Mouse (Mus musculus): ENCODE data around the gene Tfeb. TPM values are rescaled to one million over a fixed set of nuclear protein-coding genes. Genes with fewer than 3 reads are reported as not detected.

The Tfeb gene
- polyA plus RNA-seq, 1 experiment from 2014 or later: 30.0 TPM

GRCm38 (mm10) chr17:47748791-47749553 lies 12.1 kb downstream of the Tfeb start:
- TF ChIP-seq CTCF (IDR thresholded peaks at IDR 0.05; ENCODE audit: low read depth): no peak
- H3K4me3 ChIP-seq (ENCODE audit: low read depth, low read length): no peak overlapping the region

GRCm38 (mm10) chr17:47749626-47750025 lies 12.8 kb downstream of the Tfeb start:
- Histone ChIP-seq H3K4me2 (replicated peaks; ENCODE audit: low read depth) (peak overlapping the region; percentile 41), H3K27ac (ENCODE audit: low read depth, low read length) (peak overlapping the region; percentile 70), H3K4me3 (ENCODE audit: low read depth, low read length) (no peak overlapping the region), H3K9me3 (ENCODE audit: control insufficient read depth) (no peaks in the 10 kb centered on the region), H3K36me3 (ENCODE audit: control insufficient read depth, insufficient read depth) (no peaks in the 10 kb centered on the region), H3K9ac (ENCODE audit: low read depth, low read length) (no peak overlapping the region), H3K4me1 (replicated peaks; ENCODE audit: control insufficient read depth, insufficient read depth, low read length) (peaks cover 12% of the 10 kb centered on the region; the same call in 1 of the 2 replicates), H3K27me3 (replicated peaks; ENCODE audit: control insufficient read depth, insufficient read depth, low read length) (no peaks in the 10 kb centered on the region)
- TF ChIP-seq CTCF (IDR thresholded peaks at IDR 0.05; ENCODE audit: low read depth): no peak
- no peak for ATAC-seq
- 56% methylated on average over 3 of the region's 3 CpGs for WGBS

More at GRCm38 (mm10) chr17:47748791-47749553, 12.1 kb downstream of the Tfeb start:
- Histone ChIP-seq H3K27ac (ENCODE audit: low read depth, low read length) (peak overlapping the region; percentile 70), H3K9me3 (ENCODE audit: control insufficient read depth) (no peaks in the 10 kb centered on the region), H3K9ac (ENCODE audit: low read depth, low read length) (no peak overlapping the region), H3K36me3 (ENCODE audit: control insufficient read depth, insufficient read depth) (no peaks in the 10 kb centered on the region; the same call in 1 of the 2 replicates), H3K27me3 (replicated peaks; ENCODE audit: control insufficient read depth, insufficient read depth, low read length) (no peaks in the 10 kb centered on the region), H3K4me1 (replicated peaks; ENCODE audit: control insufficient read depth, insufficient read depth, low read length) (peaks cover 7% of the 10 kb centered on the region; the same call in 1 of the 2 replicates), H3K4me2 (replicated peaks; ENCODE audit: low read depth) (peak overlapping the region; percentile 41)
- 30% methylated on average over 14 of the region's 14 CpGs for WGBS
- peak; percentile 31 for ATAC-seq

GRCm38 (mm10) chr17:47750101-47750500 lies 13.3 kb downstream of the Tfeb start:
- 37% methylated on average over 6 of the region's 6 CpGs for WGBS
- no peak for ATAC-seq
- H3K27ac ChIP-seq (ENCODE audit: low read depth, low read length): peak overlapping the region; percentile 41

GRCm38 (mm10) chr17:47751811-47752210 lies 15.0 kb downstream of the Tfeb start:
- ATAC-seq: no peak
- Histone ChIP-seq H3K4me3 (ENCODE audit: low read depth, low read length) (no peak overlapping the region), H3K36me3 (ENCODE audit: control insufficient read depth, insufficient read depth) (no peaks in the 10 kb centered on the region), H3K9me3 (ENCODE audit: control insufficient read depth) (no peaks in the 10 kb centered on the region), H3K9ac (ENCODE audit: low read depth, low read length) (no peak overlapping the region), H3K27me3 (replicated peaks; ENCODE audit: control insufficient read depth, insufficient read depth, low read length) (no peaks in the 10 kb centered on the region), H3K4me1 (replicated peaks; ENCODE audit: control insufficient read depth, insufficient read depth, low read length) (peaks cover 13% of the 10 kb centered on the region; the same call in 1 of the 2 replicates), H3K4me2 (replicated peaks; ENCODE audit: low read depth) (no peak overlapping the region), H3K27ac (ENCODE audit: low read depth, low read length) (peak overlapping the region; percentile 82; the same call in 1 of the 2 replicates)
- TF ChIP-seq CTCF (IDR thresholded peaks at IDR 0.05; ENCODE audit: low read depth): peak; percentile 50
- WGBS: 81% methylated on average over 5 of the region's 5 CpGs

More at GRCm38 (mm10) chr17:47750101-47750500, 13.3 kb downstream of the Tfeb start:
- Histone ChIP-seq H3K4me1 (replicated peaks; ENCODE audit: control insufficient read depth, insufficient read depth, low read length) (peaks cover 13% of the 10 kb centered on the region; the same call in 1 of the 2 replicates), H3K4me3 (ENCODE audit: low read depth, low read length) (no peak overlapping the region), H3K4me2 (replicated peaks; ENCODE audit: low read depth) (no peak overlapping the region; the same call in 1 of the 2 replicates), H3K9ac (ENCODE audit: low read depth, low read length) (no peak overlapping the region), H3K27me3 (replicated peaks; ENCODE audit: control insufficient read depth, insufficient read depth, low read length) (no peaks in the 10 kb centered on the region), H3K36me3 (ENCODE audit: control insufficient read depth, insufficient read depth) (no peaks in the 10 kb centered on the region), H3K9me3 (ENCODE audit: control insufficient read depth) (no peaks in the 10 kb centered on the region)
- no peak for TF ChIP-seq CTCF (IDR thresholded peaks at IDR 0.05; ENCODE audit: low read depth)

GRCm38 (mm10) chr17:47753130-47753775 lies 16.4 kb downstream of the Tfeb start:
- peaks cover 12% of the 10 kb centered on the region; the same call in 1 of the 2 replicates for H3K4me1 ChIP-seq (replicated peaks; ENCODE audit: control insufficient read depth, insufficient read depth, low read length)
- H3K9me3 ChIP-seq (ENCODE audit: control insufficient read depth): no peaks in the 10 kb centered on the region
- no peak overlapping the region for H3K9ac ChIP-seq (ENCODE audit: low read depth, low read length)
- ATAC-seq: peak; percentile 74
- H3K27ac ChIP-seq (ENCODE audit: low read depth, low read length): peak overlapping the region; percentile 82
- H3K27me3 ChIP-seq (replicated peaks; ENCODE audit: control insufficient read depth, insufficient read depth, low read length): no peaks in the 10 kb centered on the region
- no peaks in the 10 kb centered on the region for H3K36me3 ChIP-seq (ENCODE audit: control insufficient read depth, insufficient read depth)
- 37% methylated on average over 8 of the region's 8 CpGs for WGBS
- peak overlapping the region; percentile 43; the same call in 1 of the 2 replicates for H3K4me2 ChIP-seq (replicated peaks; ENCODE audit: low read depth)
- no peak for TF ChIP-seq CTCF (IDR thresholded peaks at IDR 0.05; ENCODE audit: low read depth)
- no peak overlapping the region for H3K4me3 ChIP-seq (ENCODE audit: low read depth, low read length)

GRCm38 (mm10) chr17:47754246-47754645 lies 17.4 kb downstream of the Tfeb start:
- Histone ChIP-seq H3K4me3 (ENCODE audit: low read depth, low read length) (no peak overlapping the region), H3K4me2 (replicated peaks; ENCODE audit: low read depth) (peak overlapping the region; percentile 48), H3K27ac (ENCODE audit: low read depth, low read length) (peak overlapping the region; percentile 82), H3K9me3 (ENCODE audit: control insufficient read depth) (no peaks in the 10 kb centered on the region), H3K27me3 (replicated peaks; ENCODE audit: control insufficient read depth, insufficient read depth, low read length) (no peaks in the 10 kb centered on the region), H3K9ac (ENCODE audit: low read depth, low read length) (no peak overlapping the region), H3K36me3 (ENCODE audit: control insufficient read depth, insufficient read depth) (no peaks in the 10 kb centered on the region), H3K4me1 (replicated peaks; ENCODE audit: control insufficient read depth, insufficient read depth, low read length) (0 out of 2 replicates have a peak, but pooled peaks cover 9% of the 10 kb centered on the region)
- 62% methylated on average over 11 of the region's 13 CpGs for WGBS
- no peak for TF ChIP-seq CTCF (IDR thresholded peaks at IDR 0.05; ENCODE audit: low read depth)
- peak; percentile 63 for ATAC-seq
